Mouse (Mus musculus): Measurements from ENCODE around the gene Vmn1r39. TPM values are rescaled to one million over a fixed set of nuclear protein-coding genes. Genes with fewer than 3 reads are reported as not detected.

Vmn1r39 gene
- polyA plus RNA-seq (2017; shearing (Covaris generic)) = not detected

DNA sequence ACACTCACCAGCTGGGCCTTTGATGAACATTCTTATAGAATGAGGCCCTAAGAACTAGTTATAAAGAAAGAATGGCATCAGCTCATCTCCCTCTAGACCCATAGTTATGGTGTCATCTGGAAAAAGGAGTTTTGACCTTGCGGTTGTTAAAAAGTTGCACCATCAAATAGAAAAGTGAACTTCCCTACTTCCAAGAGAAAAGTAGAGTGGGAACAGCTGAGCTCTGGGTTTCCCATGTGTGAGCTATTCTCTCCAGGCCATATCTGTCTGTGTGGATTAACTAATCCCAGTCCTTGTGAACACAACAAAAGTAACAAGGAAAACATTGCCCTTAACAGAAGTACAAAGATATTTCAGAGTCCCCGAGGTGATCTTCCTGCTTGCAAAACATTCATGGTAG is at the start of gene Vmn1r39:
TSS of gene Vmn1r39 (minus strand) at position 101 of the 400 bp plus-strand sequence.

GRCm38 (mm10) chr6:66782527-66782926 is 27.9 kb downstream of the Vmn1r39 start, which contains the start of gene Vmn1r38:
Gene Vmn1r38 (minus strand): TSS chr6:66782627.

Other genes with a start within 250 kb of the Vmn1r39 start
- gene Vmn1r33, start 192.3 kb downstream of the Vmn1r39 start, polyA plus RNA-seq (2017; shearing (Covaris generic)) = not detected
- gene Vmn1r34, start 166.7 kb downstream of the Vmn1r39 start, polyA plus RNA-seq (2017; shearing (Covaris generic)) = not detected
- not detected for gene Vmn1r35, start 124.7 kb downstream of the Vmn1r39 start, polyA plus RNA-seq (2017; shearing (Covaris generic))
- not detected for gene Vmn1r36, start 91.4 kb downstream of the Vmn1r39 start, polyA plus RNA-seq (2017; shearing (Covaris generic))
- gene Vmn1r37, start 81.2 kb downstream of the Vmn1r39 start, polyA plus RNA-seq (2017; shearing (Covaris generic)) = not detected
- 0.10 TPM for gene Vmn1r38, start 28.0 kb downstream of the Vmn1r39 start, polyA plus RNA-seq (2017; shearing (Covaris generic))
- gene Gng12, start 85.8 kb upstream of the Vmn1r39 start, polyA plus RNA-seq (2017; shearing (Covaris generic)) = 21.0 TPM
- gene Gadd45a, start 226.8 kb upstream of the Vmn1r39 start, polyA plus RNA-seq (2017; shearing (Covaris generic)) = 65.3 TPM